Mouse (Mus musculus) neural tube, embryonic 13.5 days (tissue): ENCODE measurements around the gene Hfe2. TPM values are rescaled to one million over a fixed set of nuclear protein-coding genes. Genes with fewer than 3 reads are reported as not detected.

ENCODE experiments used
- ATAC-seq: fragments of 200-750 bp; cut with Nextera tagmentation; 2 replicates; pipeline ENCODE4 v1.8.0; 2017; ENCODE audit warnings: low read depth, mild to moderate bottlenecking, moderate TSS enrichment, moderate library complexity
- H3K27ac ChIP-seq: fragments of 300-500 bp; sonication (generic); replicated peaks from 2 replicates; pipeline ENCODE4 v1.5.1; 2015; ENCODE audit warnings: moderate library complexity, mild to moderate bottlenecking, inconsistent platforms
- H3K27me3 ChIP-seq: fragments of 300-500 bp; sonication (generic); 2 replicates; pipeline ENCODE4 v1.6.1; 2015; ENCODE audit warnings: mild to moderate bottlenecking, inconsistent platforms
- H3K36me3 ChIP-seq: fragments of 300-500 bp; sonication (generic); 2 replicates; pipeline ENCODE4 v1.6.1; 2015; ENCODE audit warnings: mild to moderate bottlenecking, inconsistent platforms
- H3K4me1 ChIP-seq: fragments of 300-500 bp; sonication (generic); replicated peaks from 2 replicates; pipeline ENCODE4 v1.6.1; 2015; ENCODE audit warnings: inconsistent platforms
- H3K4me2 ChIP-seq: fragments of 300-500 bp; sonication (generic); 2 replicates; pipeline ENCODE4 v1.6.1; 2015; ENCODE audit warnings: inconsistent platforms, mild to moderate bottlenecking, moderate library complexity
- H3K4me3 ChIP-seq: fragments of 300-500 bp; sonication (generic); 2 replicates; pipeline ENCODE4 v1.5.1; 2015; ENCODE audit warnings: mild to moderate bottlenecking, inconsistent platforms
- H3K9ac ChIP-seq: fragments of 300-500 bp; sonication (generic); 2 replicates; pipeline ENCODE4 v1.6.1; 2015; ENCODE audit warnings: moderate library complexity, mild to moderate bottlenecking, inconsistent platforms
- H3K9me3 ChIP-seq: fragments of 300-500 bp; sonication (generic); 2 replicates; pipeline ENCODE4 v1.6.1; 2016; ENCODE audit warnings: inconsistent platforms
- WGBS: fragments of 180-500 bp; shearing (Covaris S2); methylation state at CpG from one replicate; pipeline ENCODE4 v1.1.7; 2015; 5-methylcytosine and 5-hydroxymethylcytosine counted together
- polyA plus RNA-seq: library from polyadenylated mRNA; unstranded; fragments of >200 nt; fragmentation: Nextera tagmentation; extraction: Ambion mirVana; gene quantifications from 2 replicates; pipeline ENCODE4 v1.2.1, GENCODE M21; 2015

Hfe2 gene
- polyA plus RNA-seq, 1 experiment from 2014 or later = 1.0 TPM

DNA sequence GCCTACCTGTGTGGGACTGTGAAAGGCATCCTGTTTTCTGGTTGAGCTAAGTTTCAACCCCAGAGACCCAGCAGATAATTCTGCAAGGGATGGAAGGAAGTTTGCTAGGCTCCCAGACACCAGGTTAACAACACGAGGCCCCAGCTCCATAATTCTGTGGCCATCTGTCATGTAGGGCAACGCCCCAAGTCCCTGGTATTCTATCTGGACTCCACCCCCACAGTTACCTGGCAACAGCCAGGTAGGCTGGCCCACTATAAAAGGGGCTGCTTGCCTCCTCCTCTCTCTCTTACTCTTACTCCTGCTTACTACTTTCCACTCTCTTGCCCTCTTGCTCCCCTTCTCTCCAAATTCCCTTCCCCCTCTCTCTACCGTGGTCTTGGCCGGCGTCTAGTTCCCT lies 4.8 kb upstream of the Hfe2 start:
- Histone ChIP-seq H3K9me3 (no peaks in the 10 kb centered on the region), H3K4me2 (no peak overlapping the region), H3K9ac (no peak overlapping the region), H3K27ac (no peak overlapping the region), H3K27me3 (peaks cover under 1% of the 10 kb centered on the region; the same call in 1 of the 2 replicates), H3K36me3 (no peaks in the 10 kb centered on the region), H3K4me1 (no peaks in the 10 kb centered on the region), H3K4me3 (no peak overlapping the region)
- WGBS = 51% methylated on average over 5 of the region's 5 CpGs
- ATAC-seq = no peak

DNA sequence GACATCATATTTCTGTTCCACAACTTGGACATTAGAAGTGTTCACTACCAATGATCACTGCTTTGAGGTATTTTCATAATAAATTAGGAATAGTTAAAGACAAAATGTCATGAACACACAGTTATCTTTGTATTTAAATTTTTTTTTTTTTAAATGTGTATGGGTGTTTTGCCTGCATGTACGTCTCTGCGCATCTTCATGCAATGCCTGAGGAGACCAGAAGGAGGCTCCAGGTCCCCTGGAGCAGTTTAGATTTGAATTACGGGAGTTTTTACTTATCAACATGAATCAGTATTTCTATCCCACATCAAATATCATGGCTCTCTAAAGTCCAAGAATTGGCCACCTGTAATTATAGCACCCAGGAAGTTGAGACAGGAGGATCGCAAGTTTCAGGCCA lies 2.8 kb upstream of the Hfe2 start:
- H3K4me1 ChIP-seq = peaks cover 5% of the 10 kb centered on the region
- no peaks in the 10 kb centered on the region for H3K36me3 ChIP-seq
- H3K4me3 ChIP-seq = no peak overlapping the region
- WGBS = 68% methylated on average over 4 of the region's 4 CpGs
- H3K27me3 ChIP-seq = peaks cover 19% of the 10 kb centered on the region
- H3K9me3 ChIP-seq = no peaks in the 10 kb centered on the region
- ATAC-seq = no peak
- H3K9ac ChIP-seq = no peak overlapping the region
- no peak overlapping the region for H3K27ac ChIP-seq
- H3K4me2 ChIP-seq = no peak overlapping the region

DNA sequence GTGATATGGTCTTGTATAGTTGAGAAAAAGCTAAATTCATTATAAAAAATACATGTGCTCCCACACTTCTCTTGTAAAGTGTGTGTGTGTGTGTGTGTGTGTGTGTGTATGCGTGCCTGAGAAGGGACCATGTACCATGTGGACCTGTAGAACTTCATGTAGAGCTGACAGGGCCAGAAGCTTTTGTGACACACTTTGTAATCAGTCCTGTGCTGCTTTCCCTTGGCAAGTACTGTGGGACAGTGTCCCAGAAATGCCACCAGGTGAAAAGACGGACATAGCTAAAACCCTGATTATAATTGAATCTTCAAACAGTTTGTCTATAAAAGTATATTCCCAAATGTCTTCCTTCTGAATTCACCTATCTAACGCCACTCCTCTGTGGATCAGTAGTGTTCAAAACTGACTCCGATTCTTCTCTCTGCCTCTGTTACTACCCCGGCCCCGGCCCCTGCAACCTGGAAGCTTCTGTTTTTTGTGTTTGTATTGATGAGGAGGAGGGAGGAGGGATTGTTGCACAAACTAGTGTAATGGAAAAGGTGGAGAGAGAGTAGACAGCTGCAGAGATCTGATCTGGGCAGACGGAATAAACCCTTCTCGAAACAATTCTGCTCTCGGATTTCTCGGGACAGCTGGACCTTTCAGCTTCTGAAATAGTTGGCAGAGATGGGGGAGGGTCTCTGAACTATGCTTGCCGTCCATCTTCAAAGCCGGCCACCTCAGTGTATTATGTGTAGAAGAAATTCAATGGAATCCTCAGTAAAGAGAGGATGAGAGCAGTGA lies 753 bp upstream of the Hfe2 start:
- Histone ChIP-seq H3K27me3 (peaks cover 40% of the 10 kb centered on the region), H3K4me3 (no peak overlapping the region), H3K4me1 (peaks cover 12% of the 10 kb centered on the region), H3K27ac (no peak overlapping the region), H3K36me3 (no peaks in the 10 kb centered on the region), H3K9me3 (no peaks in the 10 kb centered on the region), H3K9ac (no peak overlapping the region), H3K4me2 (no peak overlapping the region)
- WGBS = 76% methylated on average over 12 of the region's 12 CpGs
- no peak for ATAC-seq

DNA sequence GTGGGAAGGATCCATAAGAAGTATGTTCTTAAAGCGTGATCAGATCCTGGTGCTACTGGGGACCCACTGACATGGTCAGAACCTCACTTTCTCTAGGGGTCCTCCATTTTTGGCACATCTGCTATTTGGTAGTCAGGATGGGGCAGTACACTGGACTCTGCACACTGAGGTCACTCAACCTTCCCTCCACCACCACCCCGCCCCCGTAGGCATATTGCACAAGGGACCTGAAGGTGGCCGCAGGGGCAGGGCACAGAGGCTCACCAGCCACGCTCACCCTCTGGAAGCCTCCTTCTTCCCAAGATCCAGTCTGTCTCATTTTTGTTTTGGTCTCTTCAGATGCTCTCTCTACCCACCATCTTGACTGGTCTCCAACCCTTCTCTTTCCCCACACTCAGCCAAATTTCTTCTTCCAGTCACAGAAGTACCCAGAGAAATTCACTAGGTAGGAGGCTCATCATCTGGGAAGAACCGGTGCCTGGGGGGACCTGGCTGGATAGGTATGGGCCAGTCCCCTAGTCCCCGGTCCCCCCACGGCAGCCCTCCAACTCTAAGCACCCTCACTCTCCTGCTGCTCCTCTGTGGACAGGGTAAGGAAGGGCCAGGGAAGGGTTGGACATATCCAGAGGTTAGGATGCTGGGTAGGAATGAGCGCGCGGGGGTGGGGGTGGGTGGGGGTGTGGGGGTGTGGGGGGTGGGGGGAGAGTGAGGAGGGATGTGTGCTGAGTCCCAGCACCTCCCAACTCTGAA lies 1.2 kb downstream of the Hfe2 start:
- ATAC-seq = no peak
- no peak overlapping the region for H3K4me3 ChIP-seq
- H3K4me2 ChIP-seq = peak overlapping the region; percentile 75; the same call in 1 of the 2 replicates

DNA sequence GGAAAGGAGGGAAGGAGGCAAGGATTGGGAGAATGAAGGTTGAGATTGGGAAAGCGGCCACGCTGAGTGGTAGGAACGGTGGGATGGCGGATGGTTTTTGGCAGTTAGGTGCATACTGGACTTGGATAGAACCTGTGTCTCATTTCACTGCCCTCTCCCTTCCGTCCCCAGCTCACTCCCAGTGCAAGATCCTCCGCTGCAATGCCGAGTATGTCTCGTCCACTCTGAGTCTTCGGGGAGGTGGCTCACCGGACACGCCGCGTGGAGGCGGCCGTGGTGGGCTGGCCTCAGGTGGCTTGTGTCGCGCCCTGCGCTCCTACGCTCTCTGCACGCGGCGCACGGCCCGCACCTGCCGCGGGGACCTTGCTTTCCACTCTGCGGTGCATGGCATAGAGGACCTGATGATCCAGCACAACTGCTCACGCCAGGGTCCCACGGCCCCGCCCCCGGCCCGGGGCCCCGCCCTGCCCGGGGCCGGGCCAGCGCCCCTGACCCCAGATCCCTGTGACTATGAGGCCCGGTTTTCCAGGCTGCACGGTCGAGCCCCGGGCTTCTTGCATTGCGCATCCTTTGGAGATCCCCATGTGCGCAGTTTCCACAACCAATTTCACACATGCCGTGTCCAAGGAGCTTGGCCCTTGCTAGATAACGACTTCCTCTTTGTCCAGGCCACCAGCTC lies 2.0 kb downstream of the Hfe2 start:
- H3K4me1 ChIP-seq = peaks cover 12% of the 10 kb centered on the region
- no peak overlapping the region for H3K27ac ChIP-seq
- WGBS = 5% methylated on average over 44 of the region's 44 CpGs
- no peaks in the 10 kb centered on the region for H3K36me3 ChIP-seq
- ATAC-seq = peak; percentile 43; the same call in 1 of the 2 replicates
- H3K4me3 ChIP-seq = peak overlapping the region; percentile 43
- H3K27me3 ChIP-seq = peaks cover 50% of the 10 kb centered on the region
- H3K9me3 ChIP-seq = no peaks in the 10 kb centered on the region
- H3K4me2 ChIP-seq = peak overlapping the region; percentile 75
- peak overlapping the region; percentile 65 for H3K9ac ChIP-seq

More for the DNA sequence above, 1.2 kb downstream of the Hfe2 start:
- Histone ChIP-seq H3K27ac (no peak overlapping the region), H3K9me3 (no peaks in the 10 kb centered on the region), H3K9ac (no peak overlapping the region), H3K36me3 (no peaks in the 10 kb centered on the region), H3K27me3 (peaks cover 50% of the 10 kb centered on the region), H3K4me1 (peaks cover 12% of the 10 kb centered on the region)
- 74% methylated on average over 11 of the region's 11 CpGs for WGBS

DNA sequence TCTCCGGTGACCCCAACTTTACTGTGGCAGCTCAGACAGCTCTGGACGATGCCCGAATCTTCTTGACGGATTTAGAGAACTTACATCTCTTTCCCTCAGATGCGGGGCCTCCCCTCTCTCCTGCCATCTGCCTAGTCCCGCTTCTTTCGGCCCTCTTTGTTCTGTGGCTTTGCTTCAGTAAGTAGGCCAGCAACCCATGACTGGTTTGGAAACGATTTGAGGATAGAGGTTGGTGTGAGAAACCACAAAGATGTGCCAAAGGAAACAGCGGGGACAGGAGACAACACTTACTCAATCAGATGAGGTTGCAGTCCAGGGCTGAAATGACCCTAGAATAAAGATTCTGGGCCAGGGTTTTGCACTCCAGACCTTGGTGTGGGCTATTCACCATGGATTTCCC lies 3.5 kb downstream of the Hfe2 start:
- Histone ChIP-seq H3K9ac (no peak overlapping the region), H3K36me3 (no peaks in the 10 kb centered on the region), H3K4me3 (no peak overlapping the region), H3K4me1 (peaks cover 12% of the 10 kb centered on the region), H3K27me3 (peaks cover 50% of the 10 kb centered on the region), H3K9me3 (no peaks in the 10 kb centered on the region), H3K4me2 (no peak overlapping the region), H3K27ac (no peak overlapping the region)
- ATAC-seq = no peak
- 56% methylated on average over 9 of the region's 9 CpGs for WGBS

DNA sequence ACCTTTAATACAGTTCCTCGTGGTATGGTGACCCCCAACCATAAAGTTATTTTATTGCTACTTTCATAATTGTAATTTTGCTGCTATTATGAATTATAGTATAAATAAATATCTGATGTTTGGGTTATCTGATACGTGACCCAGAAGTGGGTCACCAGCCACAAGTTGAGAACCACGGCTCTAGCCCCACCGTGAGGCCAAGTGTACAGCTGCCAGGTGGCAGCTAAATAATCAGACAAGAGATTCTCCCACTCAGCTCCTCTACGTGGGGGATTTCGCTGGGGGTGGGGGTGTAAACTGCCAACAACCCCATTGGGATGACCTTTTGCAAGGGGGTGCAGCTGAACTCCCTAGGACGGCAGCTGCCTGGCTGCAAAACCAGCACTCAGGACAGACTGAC lies 7.1 kb downstream of the Hfe2 start:
- no peak overlapping the region for H3K4me3 ChIP-seq
- H3K9me3 ChIP-seq = no peaks in the 10 kb centered on the region
- no peaks in the 10 kb centered on the region for H3K36me3 ChIP-seq
- peaks cover 32% of the 10 kb centered on the region for H3K27me3 ChIP-seq
- no peak overlapping the region for H3K9ac ChIP-seq
- H3K4me2 ChIP-seq = no peak overlapping the region
- H3K4me1 ChIP-seq = peaks cover 8% of the 10 kb centered on the region
- no peak overlapping the region for H3K27ac ChIP-seq
- ATAC-seq = no peak
- WGBS = 68% methylated on average over 7 of the region's 7 CpGs

DNA sequence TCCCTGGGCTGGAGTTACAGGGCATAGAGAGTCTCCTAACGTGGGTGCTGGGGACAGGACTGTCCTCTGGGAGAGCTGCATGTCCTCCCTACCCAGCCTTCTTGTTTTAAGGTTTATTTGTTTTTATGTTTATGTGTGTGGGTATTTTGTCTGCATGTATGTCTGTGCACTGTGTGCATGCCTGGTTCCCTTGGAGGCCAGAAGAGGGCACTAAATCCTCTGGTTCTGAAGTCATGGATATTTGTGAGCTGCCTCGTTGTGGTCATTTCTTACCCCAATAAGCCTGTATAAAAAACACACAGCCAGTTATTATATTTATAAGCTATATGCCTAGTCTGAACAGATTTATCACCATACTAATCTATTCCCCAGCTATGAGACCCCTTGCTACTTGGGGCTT lies 9.3 kb downstream of the Hfe2 start:
- H3K27ac ChIP-seq = no peak overlapping the region
- H3K9me3 ChIP-seq = no peaks in the 10 kb centered on the region
- 62% methylated on average over 2 of the region's 2 CpGs for WGBS
- H3K36me3 ChIP-seq = no peaks in the 10 kb centered on the region
- ATAC-seq = no peak
- peaks cover 9% of the 10 kb centered on the region; the same call in 1 of the 2 replicates for H3K27me3 ChIP-seq
- H3K4me3 ChIP-seq = no peak overlapping the region
- H3K4me1 ChIP-seq = no peaks in the 10 kb centered on the region
- H3K9ac ChIP-seq = no peak overlapping the region
- H3K4me2 ChIP-seq = no peak overlapping the region

DNA sequence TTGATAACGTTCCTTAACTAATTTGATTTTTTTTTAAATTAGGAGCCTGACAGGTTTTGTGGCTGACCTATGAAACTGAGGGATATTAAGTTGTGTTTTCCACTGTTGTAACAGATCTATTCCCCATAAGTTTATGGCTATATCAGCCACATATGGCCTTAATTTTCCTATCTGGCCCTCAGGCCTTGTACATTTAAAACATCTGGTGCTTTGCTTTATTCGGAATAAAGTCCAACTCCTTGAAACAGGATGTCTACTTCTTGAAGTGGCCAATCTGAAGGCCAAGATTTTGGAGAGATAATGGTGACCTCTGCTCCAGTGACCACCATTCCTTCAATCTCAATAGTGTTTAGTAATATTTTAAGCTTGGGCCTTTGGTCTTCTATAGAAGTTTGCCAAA lies 14.3 kb downstream of the Hfe2 start:
- no peaks in the 10 kb centered on the region for H3K4me1 ChIP-seq
- no peak overlapping the region for H3K27ac ChIP-seq
- H3K4me3 ChIP-seq = no peak overlapping the region
- H3K4me2 ChIP-seq = no peak overlapping the region
- no peaks in the 10 kb centered on the region for H3K36me3 ChIP-seq
- no peak for ATAC-seq
- no peaks in the 10 kb centered on the region for H3K9me3 ChIP-seq
- WGBS = 79% methylated on average over 2 of the region's 2 CpGs
- no peak overlapping the region for H3K9ac ChIP-seq
- no peaks in the 10 kb centered on the region for H3K27me3 ChIP-seq

DNA sequence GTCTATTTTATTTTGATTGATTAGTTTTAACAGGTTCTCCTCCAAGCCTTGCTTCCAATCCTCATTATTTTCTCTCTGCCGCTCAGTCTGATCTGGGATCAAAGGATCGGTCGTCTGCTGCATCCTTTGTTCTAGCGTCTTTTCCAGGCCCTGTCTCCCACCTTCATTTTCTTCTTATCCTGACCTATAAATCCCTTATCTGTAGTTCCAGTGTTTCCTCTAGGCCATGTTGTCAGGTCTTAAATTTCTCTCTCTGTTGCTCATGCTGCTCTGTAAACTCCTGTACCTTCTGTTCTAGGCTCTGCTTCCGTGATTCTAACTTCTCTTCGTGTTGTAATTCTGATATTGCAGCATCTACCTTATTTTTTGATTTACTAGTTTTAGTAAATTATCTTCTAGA lies 15.8 kb downstream of the Hfe2 start:
- 27% methylated on average over 6 of the region's 6 CpGs for WGBS
- H3K4me1 ChIP-seq = no peaks in the 10 kb centered on the region
- no peak overlapping the region for H3K4me3 ChIP-seq
- no peaks in the 10 kb centered on the region for H3K27me3 ChIP-seq
- H3K4me2 ChIP-seq = no peak overlapping the region
- ATAC-seq = no peak
- no peaks in the 10 kb centered on the region for H3K9me3 ChIP-seq
- 0 out of 2 replicates have a peak overlapping the region, but pooled peaks have one; percentile 17 for H3K9ac ChIP-seq
- H3K27ac ChIP-seq = no peak overlapping the region
- no peaks in the 10 kb centered on the region for H3K36me3 ChIP-seq

DNA sequence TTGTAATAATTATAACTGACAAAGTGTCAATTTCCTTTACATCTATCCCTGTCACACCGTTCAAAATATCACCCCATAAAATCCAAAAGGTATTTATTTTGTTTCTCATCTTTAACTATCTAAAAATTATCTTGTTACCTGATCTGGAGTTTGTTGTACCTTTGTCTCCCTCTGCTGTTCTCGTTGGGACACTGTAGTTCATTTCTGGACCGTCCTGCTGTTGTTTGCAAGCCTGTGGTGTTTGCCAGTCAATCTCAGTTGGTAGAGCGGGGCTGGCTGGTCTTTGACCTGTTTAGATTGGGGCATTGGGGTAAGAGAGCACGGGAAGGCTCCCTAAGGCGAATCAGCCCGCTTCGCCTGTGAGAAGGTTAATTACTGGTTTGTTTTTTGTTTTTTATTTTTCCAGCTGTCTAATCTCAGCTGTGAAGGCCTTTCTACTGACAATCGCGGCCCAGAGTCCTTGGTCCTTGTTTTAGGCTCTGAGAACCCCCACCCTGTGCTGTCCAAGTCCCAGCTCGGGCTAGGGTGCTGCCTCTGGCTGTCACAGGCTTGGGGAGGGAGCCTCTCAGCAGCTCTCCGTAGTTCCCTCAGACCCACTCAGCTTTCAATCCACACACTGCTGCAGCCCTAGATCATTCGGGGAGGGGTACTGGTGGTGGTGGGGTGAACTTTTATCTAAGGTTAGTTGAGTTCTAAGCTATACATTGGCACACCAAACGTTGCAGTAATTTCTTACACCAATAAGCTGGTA lies 16.5 kb downstream of the Hfe2 start:
- Histone ChIP-seq H3K27me3 (0 out of 2 replicates have a peak, but pooled peaks cover 7% of the 10 kb centered on the region), H3K4me1 (no peaks in the 10 kb centered on the region), H3K9me3 (no peaks in the 10 kb centered on the region), H3K36me3 (no peaks in the 10 kb centered on the region), H3K27ac (no peak overlapping the region), H3K4me2 (no peak overlapping the region), H3K4me3 (no peak overlapping the region), H3K9ac (no peak overlapping the region)
- WGBS = 25% methylated on average over 14 of the region's 14 CpGs
- peak; percentile 32; the same call in 1 of the 2 replicates for ATAC-seq
